Mouse (Mus musculus): ENCODE measurements around the gene Grip1.

Gene Grip1

GRCm38 (mm10) chr10:119984299-119984698 lies 530.7 kb downstream of the Grip1 start:
- DNase-seq = no peak

- no peak for DNase-seq
Measured at GRCm38 (mm10) chr10:119998475-119998874, 544.8 kb downstream of the Grip1 start.

DNA sequence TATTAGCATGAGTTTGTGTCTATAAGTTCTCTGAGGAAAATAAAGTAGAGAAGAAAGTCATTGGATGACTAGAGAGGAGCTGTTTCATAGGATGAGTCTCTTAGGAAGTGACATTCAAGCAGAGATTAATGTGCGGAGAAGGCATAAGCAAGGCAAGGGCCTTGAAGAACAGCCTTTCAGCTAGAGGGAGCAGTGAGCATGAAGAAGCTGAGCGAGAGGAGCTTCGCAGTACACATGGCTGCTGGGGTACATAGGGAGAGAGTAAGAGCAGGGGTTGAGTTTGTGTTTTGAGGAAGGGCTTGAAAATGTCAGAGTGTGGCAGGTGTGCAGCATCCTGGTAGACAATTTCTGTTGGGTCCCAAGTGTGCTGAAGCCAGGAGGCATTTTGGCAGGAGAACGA lies 548.5 kb downstream of the Grip1 start:
- no peak for DNase-seq

- DNase-seq = no peak
Measured at GRCm38 (mm10) chr10:120004096-120004495, 550.5 kb downstream of the Grip1 start.

- no peak for DNase-seq
Measured at GRCm38 (mm10) chr10:120005581-120005980, 552.0 kb downstream of the Grip1 start.

DNA sequence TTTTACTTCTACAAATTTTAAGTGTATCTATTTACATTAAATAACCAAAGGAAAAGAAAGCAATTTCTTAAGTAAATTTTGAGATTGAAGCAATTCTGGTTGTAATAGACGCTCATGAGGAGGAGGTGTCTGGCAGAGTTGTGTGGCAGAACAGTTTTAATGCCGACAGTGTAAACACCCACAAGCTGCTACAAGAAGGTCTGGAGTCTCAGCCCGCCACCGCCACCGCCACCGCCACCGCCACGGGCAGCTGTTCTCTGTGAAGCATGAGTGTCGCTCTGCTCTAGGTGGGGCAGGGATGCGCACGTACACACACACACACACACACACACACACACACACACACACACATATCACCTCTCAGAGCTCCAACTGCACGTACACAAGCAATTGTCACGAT lies 558.7 kb downstream of the Grip1 start:
- no peak for DNase-seq

DNA sequence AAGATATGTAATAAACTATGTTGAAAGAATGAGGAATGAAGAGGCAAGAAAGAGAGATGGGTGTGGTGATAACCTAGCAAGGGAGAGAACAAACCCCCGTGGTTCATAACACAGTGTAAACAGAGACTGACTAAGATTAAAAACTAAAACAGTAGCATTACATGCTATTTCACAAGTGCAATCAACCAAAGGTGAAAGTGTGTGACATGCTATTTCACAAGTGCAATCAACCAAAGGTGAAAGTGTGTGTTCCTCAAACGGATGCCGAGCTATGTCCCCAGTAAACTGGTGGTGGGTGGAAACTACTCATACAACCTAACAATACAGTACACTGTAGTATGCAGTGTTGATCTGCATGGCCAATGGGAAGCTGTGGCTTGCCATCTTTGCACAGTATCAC lies 561.5 kb downstream of the Grip1 start:
- DNase-seq = no peak

- DNase-seq = no peak
Measured at GRCm38 (mm10) chr10:120026437-120026836, 572.8 kb downstream of the Grip1 start.

- no peak for DNase-seq
Measured at GRCm38 (mm10) chr10:120030901-120031300, 577.3 kb downstream of the Grip1 start.

- no peak for DNase-seq
Measured at GRCm38 (mm10) chr10:120031316-120031715, 577.7 kb downstream of the Grip1 start.

DNA sequence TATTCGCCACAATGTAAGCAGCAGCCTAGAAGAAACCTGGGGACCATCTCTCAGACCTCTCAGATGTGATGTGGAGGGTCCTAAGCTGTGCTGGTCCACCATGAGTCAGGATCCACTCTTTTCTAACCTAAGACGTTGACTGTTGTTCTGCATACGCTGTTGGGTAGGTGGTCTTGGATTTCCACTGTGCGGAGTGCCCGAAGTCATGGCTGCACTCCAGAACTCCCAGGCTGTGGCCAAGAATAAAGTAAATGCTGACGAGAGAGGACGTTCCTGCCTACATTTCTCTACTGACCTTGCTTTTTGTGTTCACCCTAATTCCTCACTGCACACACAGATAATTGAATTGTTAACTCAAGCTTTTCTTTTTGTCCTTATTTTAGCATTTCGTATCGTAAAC lies 580.2 kb downstream of the Grip1 start:
- DNase-seq = no peak

GRCm38 (mm10) chr10:120035211-120035733 lies 581.6 kb downstream of the Grip1 start:
- no peak for DNase-seq

DNA sequence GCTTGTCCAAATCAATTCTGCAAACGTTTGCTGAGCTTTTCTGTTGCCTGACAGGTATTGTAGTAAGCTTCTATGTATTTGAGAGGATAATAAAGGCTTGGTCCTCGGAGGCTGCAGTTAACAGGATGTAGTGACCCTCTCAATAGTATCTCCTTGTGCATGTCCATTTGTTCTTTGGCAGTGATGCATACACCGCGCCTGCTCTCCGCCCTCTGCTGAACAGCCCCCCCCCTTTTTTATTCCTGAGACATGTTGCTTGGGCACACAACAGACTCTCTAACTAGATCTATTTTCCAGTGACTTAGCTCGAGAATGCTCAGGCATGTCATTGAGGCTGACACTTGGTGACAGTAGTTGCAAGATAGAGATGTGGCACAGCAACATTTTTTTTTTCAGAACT lies 582.2 kb downstream of the Grip1 start:
- no peak for DNase-seq

GRCm38 (mm10) chr10:120038194-120038593 lies 584.6 kb downstream of the Grip1 start:
- DNase-seq = no peak

DNA sequence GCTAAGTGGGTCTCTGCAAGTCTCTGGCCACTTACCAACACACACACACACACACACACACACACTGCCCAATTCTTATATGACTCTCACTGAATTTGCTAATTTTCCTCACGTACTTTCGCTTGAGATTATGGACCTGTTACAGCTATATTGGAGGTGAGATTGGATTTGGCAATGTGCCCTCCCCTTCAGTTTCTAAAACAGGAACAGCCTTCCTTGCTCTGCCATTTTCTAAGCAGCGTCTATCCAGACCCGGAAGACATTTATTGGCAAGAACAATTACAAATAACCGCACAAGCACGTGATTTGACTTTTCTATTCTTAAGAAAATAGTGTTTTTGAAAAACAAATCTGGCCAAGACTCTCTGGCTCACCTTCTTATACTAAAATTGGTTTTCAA lies 590.6 kb downstream of the Grip1 start:
- DNase-seq = no peak

DNA sequence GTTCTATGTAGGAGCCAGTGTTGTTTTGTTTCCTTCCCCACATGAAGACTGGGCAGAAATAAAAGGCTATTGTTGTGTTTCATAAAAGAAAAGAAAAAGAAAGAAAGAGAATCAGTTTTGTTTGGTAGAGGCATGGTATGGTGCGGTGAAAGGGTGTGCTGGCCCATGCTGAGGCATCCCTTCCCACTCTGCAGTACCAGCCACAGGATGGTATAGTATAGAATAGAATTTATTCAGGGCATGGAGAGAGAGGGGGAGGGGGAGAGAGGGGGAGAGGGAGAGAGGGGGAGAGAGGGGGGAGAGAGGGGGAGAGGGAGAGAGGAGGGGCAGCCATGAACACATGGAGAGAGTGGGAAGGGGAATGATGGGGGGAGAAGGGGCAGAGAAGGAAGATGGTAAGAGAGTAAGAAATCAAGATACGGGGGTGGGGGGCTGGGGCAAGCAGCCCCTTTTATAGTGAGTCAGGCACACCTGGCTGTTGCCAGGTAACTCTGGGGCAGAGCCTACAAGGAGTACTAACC lies 591.1 kb downstream of the Grip1 start:
- DNase-seq = no peak

GRCm38 (mm10) chr10:120060579-120061237 lies 607.1 kb downstream of the Grip1 start:
- no peak for DNase-seq

GRCm38 (mm10) chr10:120061238-120062130 lies 607.9 kb downstream of the Grip1 start:
- DNase-seq = peak; percentile 14

- peak; percentile 67 for DNase-seq
Measured at GRCm38 (mm10) chr10:120064424-120064823, 610.8 kb downstream of the Grip1 start.

DNA sequence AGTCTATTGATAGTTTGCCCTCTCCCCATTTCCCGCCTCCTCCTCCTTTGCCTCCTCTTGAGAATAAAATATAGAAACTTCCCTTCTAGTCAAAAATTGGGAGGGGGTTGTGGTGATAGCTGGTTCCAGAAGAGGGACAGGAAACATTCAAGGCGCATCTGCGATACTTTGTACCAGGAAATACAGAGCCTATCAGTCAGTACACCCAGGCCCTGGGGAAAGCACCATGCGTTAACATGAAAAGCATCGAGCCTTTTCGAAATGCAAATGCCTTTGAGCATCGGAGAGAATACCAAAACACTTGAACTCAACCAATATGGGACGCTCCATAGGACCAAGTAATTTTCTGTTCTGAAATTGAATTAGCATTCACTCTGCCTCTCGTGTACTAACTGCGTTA lies 612.7 kb downstream of the Grip1 start:
- DNase-seq = no peak

DNA sequence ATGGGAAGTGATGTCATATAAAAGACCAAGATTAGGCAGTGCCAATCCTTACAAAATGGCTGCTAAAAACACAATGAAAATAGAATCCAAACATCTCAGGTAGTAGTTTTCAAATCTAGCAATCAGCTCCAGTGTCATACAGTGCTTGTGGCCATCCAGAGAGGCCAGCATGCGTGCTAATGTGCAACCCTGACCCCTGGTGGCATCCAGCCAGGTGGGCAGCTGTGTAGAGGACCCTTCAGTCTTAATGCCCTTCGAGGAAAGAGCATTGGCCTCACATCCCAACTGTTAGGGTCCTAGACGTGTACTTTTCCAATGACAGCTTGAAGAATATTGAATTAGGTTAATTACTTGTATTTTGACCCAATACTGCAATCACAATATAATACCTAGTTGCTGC lies 624.2 kb downstream of the Grip1 start:
- DNase-seq = no peak

- DNase-seq = no peak
Measured at GRCm38 (mm10) chr10:120092548-120092947, 638.9 kb downstream of the Grip1 start.

- no peak for DNase-seq
Measured at GRCm38 (mm10) chr10:120095136-120095535, 641.5 kb downstream of the Grip1 start.

DNA sequence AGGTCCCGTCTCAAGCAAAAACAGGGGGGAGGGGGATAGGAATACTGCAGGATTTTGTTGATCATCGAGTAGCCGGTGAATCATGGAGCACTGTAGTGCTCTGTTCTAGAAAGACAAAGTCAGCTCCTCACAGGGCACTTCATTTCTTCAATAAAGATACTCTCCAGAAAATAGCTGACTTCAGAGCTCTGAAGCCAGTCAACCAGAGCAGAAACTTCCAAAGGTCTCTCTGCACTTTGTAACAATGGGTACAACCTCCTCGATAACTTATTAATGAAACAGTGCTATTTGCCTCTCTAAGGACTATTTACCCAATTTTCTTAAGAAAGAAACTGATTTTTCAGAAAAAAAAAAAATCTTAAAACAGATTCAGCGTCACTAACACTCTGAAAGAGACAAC lies 642.1 kb downstream of the Grip1 start:
- DNase-seq = no peak
